Mouse (Mus musculus) forebrain, embryonic 13.5 days (tissue): ENCODE results near the gene Cdk12. TPM values are rescaled to one million over a fixed set of nuclear protein-coding genes. Genes with fewer than 3 reads are reported as not detected.
A peak's percentile ranks its signal among the peaks of the same experiment; 100 is the strongest.
"Not testable (repeated sequence)": the region's sequence is repeated elsewhere in the genome, so short reads cannot be mapped to it uniquely, and the experiment has no call there.

Experiments
- ATAC-seq: fragments of 200-750 bp; cut with Nextera tagmentation; 2 replicates; pipeline ENCODE4 v1.8.0; 2017
- H3K27ac ChIP-seq: fragments of 300-500 bp; sonication (generic); 2 replicates; pipeline ENCODE4 v1.5.1; 2015; ENCODE audit warnings: inconsistent platforms, mild to moderate bottlenecking, moderate library complexity
- H3K27me3 ChIP-seq: fragments of 300-500 bp; sonication (generic); 2 replicates; pipeline ENCODE4 v1.6.1; 2015; ENCODE audit warnings: mild to moderate bottlenecking, inconsistent platforms
- H3K36me3 ChIP-seq: fragments of 300-500 bp; sonication (generic); 2 replicates; pipeline ENCODE4 v1.6.1; 2015; ENCODE audit warnings: mild to moderate bottlenecking, inconsistent platforms; ENCODE audit not compliant: poor library complexity, severe bottlenecking
- H3K4me1 ChIP-seq: fragments of 300-500 bp; sonication (generic); 2 replicates; pipeline ENCODE4 v1.6.1; 2015; ENCODE audit warnings: inconsistent platforms
- H3K4me2 ChIP-seq: fragments of 300-500 bp; sonication (generic); 2 replicates; pipeline ENCODE4 v1.6.1; 2015; ENCODE audit warnings: inconsistent platforms, mild to moderate bottlenecking, moderate library complexity
- H3K4me3 ChIP-seq: fragments of 300-500 bp; sonication (generic); 2 replicates; pipeline ENCODE4 v1.5.1; 2015; ENCODE audit warnings: mild to moderate bottlenecking, inconsistent platforms
- H3K9ac ChIP-seq: fragments of 300-500 bp; sonication (generic); 2 replicates; pipeline ENCODE4 v1.6.1; 2015; ENCODE audit warnings: mild to moderate bottlenecking, inconsistent platforms
- H3K9me3 ChIP-seq: fragments of 300-500 bp; sonication (generic); replicated peaks from 2 replicates; pipeline ENCODE4 v1.6.1; 2016; ENCODE audit warnings: inconsistent platforms
- WGBS: fragments of 180-500 bp; shearing (Covaris S2); methylation state at CpG from one replicate; pipeline ENCODE4 v1.1.7; 2015; 5-methylcytosine and 5-hydroxymethylcytosine counted together
- polyA plus RNA-seq: library from polyadenylated mRNA; unstranded; fragments of >200 nt; fragmentation: Nextera tagmentation; extraction: Ambion mirVana; gene quantifications from 2 replicates; pipeline ENCODE4 v1.2.1, GENCODE M21; 2015

Gene Cdk12
- polyA plus RNA-seq, 1 experiment from 2014 or later: 19.0 TPM

DNA sequence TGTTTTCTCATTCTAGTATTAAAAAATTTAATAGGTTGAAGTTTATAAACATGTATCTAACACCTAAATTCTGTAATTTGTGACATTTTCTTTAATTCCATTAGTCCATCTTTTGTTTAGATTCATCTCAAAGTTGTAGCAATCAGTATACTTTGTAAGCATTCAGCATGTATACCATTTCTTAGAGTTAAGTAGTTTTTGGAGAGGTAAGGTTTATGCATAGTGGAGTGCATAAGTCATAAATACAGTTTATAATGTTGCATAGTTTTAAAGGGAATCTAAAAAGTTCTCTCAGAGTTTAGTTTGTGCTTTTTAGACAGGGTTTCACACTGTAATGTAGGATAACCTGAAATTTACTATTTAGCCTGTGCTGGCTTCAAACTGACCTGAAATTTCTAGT lies 2.6 kb downstream of the Cdk12 start:
- Histone ChIP-seq H3K4me1 (peaks cover 40% of the 10 kb centered on the region), H3K9me3 (no peaks in the 10 kb centered on the region), H3K4me2 (peak overlapping the region; percentile 52), H3K27me3 (no peaks in the 10 kb centered on the region), H3K9ac (no peak overlapping the region), H3K36me3 (peaks cover 31% of the 10 kb centered on the region), H3K4me3 (peak overlapping the region; percentile 25), H3K27ac (no peak overlapping the region)
- no peak for ATAC-seq

DNA sequence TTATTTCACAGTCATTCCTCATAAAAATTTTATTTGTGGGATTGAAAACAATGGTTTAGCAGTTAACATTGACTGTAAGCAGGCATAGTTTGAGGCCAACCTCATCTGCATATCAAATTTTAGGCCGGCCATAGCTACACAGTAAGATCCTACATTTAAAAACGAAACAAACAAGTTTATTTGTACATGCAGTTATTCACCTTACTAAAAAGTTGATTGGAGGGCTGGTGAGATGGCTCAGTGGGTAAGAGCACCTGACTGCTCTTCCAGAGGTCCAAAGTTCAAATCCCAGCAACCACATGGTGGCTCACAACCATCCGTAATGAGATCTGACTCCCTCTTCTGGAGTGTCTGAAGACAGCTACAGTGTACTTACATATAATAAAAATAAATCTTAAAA lies 3.4 kb downstream of the Cdk12 start:
- Histone ChIP-seq H3K4me2 (peak overlapping the region; percentile 52), H3K4me1 (peaks cover 40% of the 10 kb centered on the region), H3K36me3 (peaks cover 38% of the 10 kb centered on the region), H3K4me3 (peak overlapping the region; percentile 25)
- not testable (repeated sequence) for H3K9me3 ChIP-seq, H3K9ac ChIP-seq, H3K27ac ChIP-seq, ATAC-seq, H3K27me3 ChIP-seq
- 81% methylated on average over 3 of the region's 3 CpGs for WGBS

DNA sequence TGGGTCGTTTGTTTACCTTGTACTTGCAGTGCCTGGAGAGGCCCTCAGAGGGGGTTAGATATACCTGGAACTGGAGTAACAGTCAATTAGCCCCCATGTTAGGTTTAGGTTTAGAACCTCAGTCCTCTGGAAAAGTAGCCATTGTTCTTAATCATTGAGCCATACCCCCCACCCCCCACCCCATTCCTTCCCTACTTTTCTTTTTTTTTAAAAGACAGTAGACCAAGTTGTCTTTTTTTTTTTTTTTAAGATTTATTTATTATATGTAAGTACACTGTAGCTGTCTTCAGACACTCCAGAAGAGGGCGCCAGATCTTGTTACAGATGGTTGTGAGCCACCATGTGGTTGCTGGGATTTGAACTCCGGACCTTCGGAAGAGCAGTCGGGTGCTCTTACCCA lies 6.8 kb downstream of the Cdk12 start:
- H3K4me1 ChIP-seq: peaks cover 26% of the 10 kb centered on the region
- H3K27ac ChIP-seq, H3K9ac ChIP-seq, H3K9me3 ChIP-seq, H3K4me3 ChIP-seq, H3K27me3 ChIP-seq, H3K4me2 ChIP-seq, ATAC-seq: not testable (repeated sequence)
- H3K36me3 ChIP-seq: peaks cover 64% of the 10 kb centered on the region
- WGBS: 89% methylated on average over 5 of the region's 5 CpGs

DNA sequence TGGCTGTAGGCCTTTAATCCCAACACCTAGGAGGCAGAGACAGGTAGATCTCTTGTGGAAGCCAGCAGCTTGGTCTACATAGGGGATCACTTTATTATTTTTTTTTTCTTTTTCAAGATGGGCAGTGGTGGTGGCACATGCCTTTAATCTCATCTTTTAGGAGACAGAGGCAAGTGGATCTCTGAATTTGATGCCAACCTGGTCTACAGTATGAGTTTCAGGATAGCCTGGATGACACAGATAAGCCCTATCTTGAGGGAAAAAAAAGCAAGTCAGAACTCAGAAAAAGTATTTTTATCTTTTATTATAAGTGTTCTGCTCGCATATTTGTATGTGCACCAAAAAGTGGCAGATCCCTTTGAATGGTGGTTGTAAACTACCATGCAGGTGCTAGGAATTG lies 10.5 kb downstream of the Cdk12 start:
- WGBS: 98% methylated on average over 1 of the region's 1 CpGs
- H3K36me3 ChIP-seq: peaks cover 77% of the 10 kb centered on the region
- no peak overlapping the region for H3K4me3 ChIP-seq
- no peak for ATAC-seq
- H3K4me1 ChIP-seq: no peaks in the 10 kb centered on the region
- no peak overlapping the region for H3K9ac ChIP-seq
- no peak overlapping the region for H3K4me2 ChIP-seq
- H3K27me3 ChIP-seq: no peaks in the 10 kb centered on the region
- H3K9me3 ChIP-seq: no peaks in the 10 kb centered on the region
- no peak overlapping the region for H3K27ac ChIP-seq

- H3K4me3 ChIP-seq: no peak overlapping the region
- no peak for ATAC-seq
- peaks cover 75% of the 10 kb centered on the region for H3K36me3 ChIP-seq
- no peak overlapping the region for H3K4me2 ChIP-seq
- H3K27ac ChIP-seq: no peak overlapping the region
- H3K9me3 ChIP-seq: no peaks in the 10 kb centered on the region
- no peak overlapping the region for H3K9ac ChIP-seq
- H3K27me3 ChIP-seq: no peaks in the 10 kb centered on the region
- WGBS: 93% methylated on average over 1 of the region's 1 CpGs
- no peaks in the 10 kb centered on the region for H3K4me1 ChIP-seq
Observed at GRCm38 (mm10) chr11:98226349-98226748, 23.5 kb downstream of the Cdk12 start.

GRCm38 (mm10) chr11:98238416-98238815 lies 35.6 kb downstream of the Cdk12 start:
- no peaks in the 10 kb centered on the region for H3K27me3 ChIP-seq
- H3K9ac ChIP-seq: no peak overlapping the region
- no peaks in the 10 kb centered on the region for H3K4me1 ChIP-seq
- no peak overlapping the region for H3K4me2 ChIP-seq
- ATAC-seq: no peak
- no peak overlapping the region for H3K4me3 ChIP-seq
- H3K27ac ChIP-seq: no peak overlapping the region
- H3K9me3 ChIP-seq: no peaks in the 10 kb centered on the region
- WGBS: 88% methylated on average over 3 of the region's 3 CpGs
- H3K36me3 ChIP-seq: peaks cover 82% of the 10 kb centered on the region

DNA sequence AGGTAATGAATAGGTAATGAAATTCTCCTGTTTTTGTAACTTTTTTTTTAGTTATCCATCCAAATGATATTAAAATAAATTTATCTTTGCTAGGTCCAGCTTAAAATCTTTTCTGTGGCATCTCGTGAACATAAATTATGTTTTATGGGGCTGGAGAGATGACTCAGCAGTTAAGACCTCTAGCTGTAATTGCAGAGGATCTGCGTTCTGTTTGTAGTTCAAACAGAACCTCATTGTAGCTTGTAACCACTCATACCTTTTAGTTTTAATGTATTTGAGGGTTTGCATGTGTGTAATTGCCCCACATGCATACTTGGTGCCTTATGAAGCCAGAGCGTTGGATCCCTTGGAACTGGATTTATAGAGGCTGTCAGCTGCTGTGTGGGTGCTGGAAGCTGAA lies 36.1 kb downstream of the Cdk12 start:
- H3K36me3 ChIP-seq: peaks cover 84% of the 10 kb centered on the region
- no peaks in the 10 kb centered on the region for H3K27me3 ChIP-seq
- H3K9me3 ChIP-seq: no peaks in the 10 kb centered on the region
- no peaks in the 10 kb centered on the region for H3K4me1 ChIP-seq
- H3K4me2 ChIP-seq: no peak overlapping the region
- H3K27ac ChIP-seq: no peak overlapping the region
- WGBS: 92% methylated on average over 3 of the region's 3 CpGs
- ATAC-seq: no peak
- no peak overlapping the region for H3K9ac ChIP-seq
- H3K4me3 ChIP-seq: no peak overlapping the region

GRCm38 (mm10) chr11:98242910-98243309 lies 40.1 kb downstream of the Cdk12 start:
- 74% methylated on average over 3 of the region's 3 CpGs for WGBS
- not testable (repeated sequence) for H3K9me3 ChIP-seq

GRCm38 (mm10) chr11:98244415-98244814 lies 41.6 kb downstream of the Cdk12 start:
- peaks cover 64% of the 10 kb centered on the region for H3K36me3 ChIP-seq
- H3K9me3 ChIP-seq: no peaks in the 10 kb centered on the region
- no peak overlapping the region for H3K4me2 ChIP-seq
- H3K27ac ChIP-seq: no peak overlapping the region
- H3K9ac ChIP-seq: no peak overlapping the region
- no peak overlapping the region for H3K4me3 ChIP-seq
- H3K4me1 ChIP-seq: no peaks in the 10 kb centered on the region
- no peaks in the 10 kb centered on the region for H3K27me3 ChIP-seq
- ATAC-seq: no peak
- WGBS: 91% methylated on average over 3 of the region's 3 CpGs

More at GRCm38 (mm10) chr11:98242910-98243309, 40.1 kb downstream of the Cdk12 start:
- not testable (repeated sequence) for H3K27ac ChIP-seq, H3K4me1 ChIP-seq, ATAC-seq, H3K4me2 ChIP-seq, H3K27me3 ChIP-seq, H3K9ac ChIP-seq, H3K4me3 ChIP-seq
- H3K36me3 ChIP-seq: peaks cover 78% of the 10 kb centered on the region

GRCm38 (mm10) chr11:98247325-98247724 lies 44.5 kb downstream of the Cdk12 start:
- H3K27ac ChIP-seq: no peak overlapping the region
- no peak overlapping the region for H3K4me2 ChIP-seq
- H3K9ac ChIP-seq: no peak overlapping the region
- ATAC-seq: no peak
- peaks cover 54% of the 10 kb centered on the region for H3K36me3 ChIP-seq
- H3K27me3 ChIP-seq: no peaks in the 10 kb centered on the region
- no peaks in the 10 kb centered on the region for H3K4me1 ChIP-seq
- WGBS: 79% methylated on average over 1 of the region's 1 CpGs
- no peaks in the 10 kb centered on the region for H3K9me3 ChIP-seq
- no peak overlapping the region for H3K4me3 ChIP-seq

DNA sequence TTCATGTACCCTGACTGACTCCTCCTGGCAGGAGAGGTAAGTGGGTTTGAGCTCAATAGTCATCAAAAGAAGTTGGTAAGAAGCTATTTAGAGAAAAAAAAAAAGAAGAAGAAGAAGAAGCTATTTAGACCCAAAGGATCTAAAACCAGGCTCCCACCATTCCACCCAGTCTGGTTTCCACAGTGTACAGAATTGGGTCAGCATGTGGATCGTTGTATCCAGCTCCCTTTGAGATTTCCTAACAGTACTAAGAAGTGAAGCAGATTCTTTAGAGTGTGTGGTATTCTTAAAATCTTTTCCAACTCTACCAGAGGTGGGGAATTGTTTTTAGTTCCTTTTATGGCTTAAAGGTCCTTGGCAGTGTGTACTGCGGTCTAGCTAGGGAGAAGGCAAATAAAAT lies 50.9 kb downstream of the Cdk12 start:
- peaks cover 15% of the 10 kb centered on the region for H3K36me3 ChIP-seq
- H3K4me1 ChIP-seq: no peaks in the 10 kb centered on the region
- WGBS: 90% methylated on average over 2 of the region's 2 CpGs
- H3K27me3 ChIP-seq: no peaks in the 10 kb centered on the region
- no peak overlapping the region for H3K4me2 ChIP-seq
- no peak overlapping the region for H3K27ac ChIP-seq
- ATAC-seq: no peak
- no peak overlapping the region for H3K9ac ChIP-seq
- no peak overlapping the region for H3K4me3 ChIP-seq
- no peaks in the 10 kb centered on the region for H3K9me3 ChIP-seq

GRCm38 (mm10) chr11:98260706-98261479 lies 58.0 kb downstream of the Cdk12 start:
- 57% methylated on average over 8 of the region's 8 CpGs for WGBS
- no peak for ATAC-seq

GRCm38 (mm10) chr11:98265039-98265438 lies 62.2 kb downstream of the Cdk12 start:
- peak overlapping the region; percentile 87 for H3K27ac ChIP-seq
- peaks cover 45% of the 10 kb centered on the region for H3K4me1 ChIP-seq
- no peak overlapping the region for H3K9ac ChIP-seq
- peak; percentile 46 for ATAC-seq
- WGBS: 3% methylated on average over 2 of the region's 2 CpGs
- H3K27me3 ChIP-seq: no peaks in the 10 kb centered on the region
- H3K9me3 ChIP-seq: no peaks in the 10 kb centered on the region
- H3K4me2 ChIP-seq: no peak overlapping the region
- no peak overlapping the region for H3K4me3 ChIP-seq
- peaks cover 26% of the 10 kb centered on the region for H3K36me3 ChIP-seq

More at GRCm38 (mm10) chr11:98260706-98261479, 58.0 kb downstream of the Cdk12 start:
- no peak overlapping the region for H3K4me2 ChIP-seq
- H3K9me3 ChIP-seq: no peaks in the 10 kb centered on the region
- H3K4me1 ChIP-seq: peaks cover 20% of the 10 kb centered on the region
- 0 out of 2 replicates have a peak overlapping the region, but pooled peaks have one; percentile 31 for H3K27ac ChIP-seq
- H3K4me3 ChIP-seq: no peak overlapping the region
- no peaks in the 10 kb centered on the region for H3K27me3 ChIP-seq
- no peak overlapping the region; the same call in 1 of the 2 replicates for H3K9ac ChIP-seq
- peaks cover 11% of the 10 kb centered on the region for H3K36me3 ChIP-seq
